ENCODE assay signal across 23 mouse cellular contexts in genomic region chr1:91597611-91598010, GRCm38 (mm10). TPM values are rescaled to one million over a fixed set of nuclear protein-coding genes. Genes with fewer than 3 reads are reported as not detected.
DNase-seq lines count a peak whose midpoint lies in the region; ATAC-seq and TF ChIP-seq lines count a peak whose summit lies in the region.
"Had no signal": no experiment of that assay in that cellular context is flagged by ENCODE, and none has a peak within 500 bp of the region (broad histone marks: within the 10 kb centered on the region; RNA-seq: fewer than 3 reads in every experiment).

No protein-coding gene starts in this region.

- no peak for TF ChIP-seq CTCF in gastrocnemius, adult 2 months (IDR thresholded peaks at IDR 0.05)

- no peak overlapping the region for H3K9ac ChIP-seq in embryonic facial prominence, embryonic 15.5 days
- H3K9ac ChIP-seq: forebrain, postnatal 0 days; heart, embryonic 13.5 days; liver, postnatal 0 days had no signal

- WGBS in embryonic facial prominence, embryonic 15.5 days = 78% methylated on average over 5 of the region's 5 CpGs

- intact Hi-C loops in gastrocnemius, adult 2 months (cut with DNase I) = loop anchor here (10.0 kb wide), 1 partner anchor 897 kb away; the partner anchor contains the start of gene Olfr1415

- DNase-seq in gastrocnemius, adult 2 months = peak; percentile 17
- DNase-seq in gastrocnemius, postnatal 10 days = no peak
- DNase-seq in frontal cortex, postnatal 36 days (ENCODE audit: low spot score in 2 of 2) = peak; percentile 55 to 78
- peak; percentile 74 to 81 for DNase-seq in right cerebral cortex, postnatal 10 days (ENCODE audit: low spot score in 2 of 2)
- DNase-seq in lung, postnatal 14 days = no peak
- no peak for DNase-seq in ovary, postnatal 14 days (ENCODE audit: low spot score)
- DNase-seq: adrenal gland, postnatal 14 days; cerebellum, adult 9-10 months; forebrain, postnatal 0 days; gastrocnemius, postnatal 36 days; heart, adult 2 months; heart, postnatal 14 days; liver, postnatal 0 days; spleen, adult 18-20 months; thymus, postnatal 14 days had no signal

- no peak overlapping the region for H3K27ac ChIP-seq in gastrocnemius, adult 2 months
- 0 out of 2 replicates have a peak overlapping the region, but pooled peaks have one; percentile 22 for H3K27ac ChIP-seq in embryonic facial prominence, embryonic 15.5 days (replicated peaks)
- H3K27ac ChIP-seq: heart, adult 2 months; heart, embryonic 13.5 days; hindbrain, postnatal 0 days had no signal

- no peak overlapping the region for H3K4me3 ChIP-seq in gastrocnemius, adult 2 months
- H3K4me3 ChIP-seq in embryonic facial prominence, embryonic 15.5 days (replicated peaks) = no peak overlapping the region
- H3K4me3 ChIP-seq: heart, adult 2 months; heart, embryonic 13.5 days had no signal

- H3K36me3 ChIP-seq in embryonic facial prominence, embryonic 15.5 days = no peaks in the 10 kb centered on the region
- H3K36me3 ChIP-seq: heart, embryonic 13.5 days had no signal

- no peak overlapping the region for H3K4me2 ChIP-seq in embryonic facial prominence, embryonic 15.5 days (replicated peaks)
- H3K4me2 ChIP-seq: heart, embryonic 13.5 days; midbrain, embryonic 11.5 days had no signal

- peaks cover 37% of the 10 kb centered on the region for H3K4me1 ChIP-seq in embryonic facial prominence, embryonic 15.5 days

- ATAC-seq in embryonic facial prominence, embryonic 15.5 days (ENCODE audit: insufficient number of reproducible peaks, low FRiP score, low TSS enrichment, low read depth) = no peak
- no peak for ATAC-seq in monocyte, adult 5-6 weeks (replicated peaks; ENCODE audit: insufficient number of reproducible peaks, low FRiP score, low TSS enrichment, poor library complexity, severe bottlenecking)
- ATAC-seq: activated CD4-positive, CD25-positive, alpha-beta regulatory T cell, adult 4 months; forebrain, postnatal 0 days; hindbrain, postnatal 0 days; intestine, postnatal 0 days; liver, postnatal 0 days; lung, postnatal 0 days had no signal

- no peaks in the 10 kb centered on the region for H3K9me3 ChIP-seq in embryonic facial prominence, embryonic 15.5 days (replicated peaks)

- H3K27me3 ChIP-seq in embryonic facial prominence, embryonic 15.5 days = no peaks in the 10 kb centered on the region
- H3K27me3 ChIP-seq: heart, embryonic 13.5 days had no signal

RNA-seq across cellular contexts. Expression of gene Asb1, which starts 57.3 kb away (rescaled TPM):
- 10 to 100 TPM; 13.9 to 16.6 TPM for total RNA-seq in gastrocnemius, adult 2 months (2021)
- 10 to 100 TPM; 13.2 to 15.6 TPM for total RNA-seq in gastrocnemius, postnatal 10 days (2021)
- polyA plus RNA-seq in embryonic facial prominence, embryonic 15.5 days (2015; fragmentation: Nextera tagmentation; extraction: Ambion mirVana) = 4.7 and 5.6 TPM in 2 replicates
- 13.9 to 28.9 TPM (median 15.4 TPM) in 3 replicates for total RNA-seq in monocyte, adult 5-6 weeks (2017)

Comparison
In these comparisons a context has a peak if more than half of its experiments do, and no peak if none do; other contexts are left out.
1. DNase-seq: peak in gastrocnemius, adult 2 months (single experiment), frontal cortex, postnatal 36 days (2 of 2) and right cerebral cortex, postnatal 10 days (2 of 2); none in gastrocnemius, postnatal 10 days (single experiment), lung, postnatal 14 days (single experiment) and ovary, postnatal 14 days (single experiment).